Mouse (Mus musculus) cerebral cortex, adult 2 months (tissue): Measurements from ENCODE around the gene Arf3.

Experiments used
- WGBS: fragments of 180-500 bp; shearing (Covaris S2); methylation state at CpG from one replicate; pipeline ENCODE4 v1.1.7; 2018; 5-methylcytosine and 5-hydroxymethylcytosine counted together

Arf3 gene

GRCm38 (mm10) chr15:98753021-98753423 lies 10.0 kb downstream of the Arf3 start:
- 46% methylated on average over 8 of the region's 8 CpGs for WGBS

- whole genome bisulfite sequencing: 77% methylated on average over 2 of the region's 2 CpGs
Measured at GRCm38 (mm10) chr15:98749093-98749492, 13.9 kb downstream of the Arf3 start.

- 72% methylated on average over 6 of the region's 6 CpGs for WGBS
Measured at GRCm38 (mm10) chr15:98747296-98747695, 15.7 kb downstream of the Arf3 start.

- 36% methylated on average over 10 of the region's 10 CpGs for WGBS
Measured at GRCm38 (mm10) chr15:98746344-98746965, 16.6 kb downstream of the Arf3 start.

GRCm38 (mm10) chr15:98743863-98744262 lies 19.2 kb downstream of the Arf3 start:
- WGBS: 82% methylated on average over 3 of the region's 3 CpGs

- WGBS: 60% methylated on average over 8 of the region's 8 CpGs
Measured at GRCm38 (mm10) chr15:98742766-98743428, 20.1 kb downstream of the Arf3 start.

GRCm38 (mm10) chr15:98740219-98740618 lies 22.8 kb downstream of the Arf3 start:
- 61% methylated on average over 8 of the region's 8 CpGs for whole genome bisulfite sequencing

GRCm38 (mm10) chr15:98738796-98739195 lies 24.2 kb downstream of the Arf3 start:
- WGBS: 68% methylated on average over 4 of the region's 4 CpGs

GRCm38 (mm10) chr15:98736521-98736920 lies 26.5 kb downstream of the Arf3 start:
- WGBS: 81% methylated on average over 10 of the region's 10 CpGs

- WGBS: 71% methylated on average over 5 of the region's 5 CpGs
Measured at GRCm38 (mm10) chr15:98733976-98734566, 28.9 kb downstream of the Arf3 start.

- 78% methylated on average over 6 of the region's 6 CpGs for WGBS
Measured at GRCm38 (mm10) chr15:98733370-98733769, 29.6 kb downstream of the Arf3 start.

GRCm38 (mm10) chr15:98732006-98732531 lies 30.9 kb downstream of the Arf3 start:
- 56% methylated on average over 8 of the region's 8 CpGs for WGBS

GRCm38 (mm10) chr15:98730790-98731189 lies 32.2 kb downstream of the Arf3 start:
- WGBS: 78% methylated on average over 6 of the region's 6 CpGs

GRCm38 (mm10) chr15:98729791-98730545 lies 33.0 kb downstream of the Arf3 start:
- 52% methylated on average over 7 of the region's 7 CpGs for WGBS

GRCm38 (mm10) chr15:98728366-98728765 lies 34.6 kb downstream of the Arf3 start:
- 38% methylated on average over 9 of the region's 9 CpGs for WGBS

- under 1% methylated on average over 39 of the region's 39 CpGs for WGBS
Measured at GRCm38 (mm10) chr15:98727443-98728321, 35.3 kb downstream of the Arf3 start, which contains the start of gene Fkbp11. Gene Fkbp11 (minus strand): TSS chr15:98728198.

GRCm38 (mm10) chr15:98726746-98727145 lies 36.3 kb downstream of the Arf3 start:
- 65% methylated on average over 7 of the region's 7 CpGs for WGBS

- WGBS: 87% methylated on average over 4 of the region's 4 CpGs
Measured at GRCm38 (mm10) chr15:98726079-98726478, 36.9 kb downstream of the Arf3 start.

GRCm38 (mm10) chr15:98724441-98724840 lies 38.6 kb downstream of the Arf3 start:
- WGBS: 24% methylated on average over 19 of the region's 19 CpGs

GRCm38 (mm10) chr15:98722854-98723253 lies 40.2 kb downstream of the Arf3 start:
- 47% methylated on average over 14 of the region's 14 CpGs for WGBS

GRCm38 (mm10) chr15:98722191-98722590 lies 40.8 kb downstream of the Arf3 start:
- 66% methylated on average over 8 of the region's 8 CpGs for WGBS
